Mouse (Mus musculus): Measurements from ENCODE around the gene Suco. TPM values are rescaled to one million over a fixed set of nuclear protein-coding genes. Genes with fewer than 3 reads are reported as not detected.

The Suco gene
- polyA plus RNA-seq, 1 experiment from 2014 or later, result 22.6 TPM

DNA sequence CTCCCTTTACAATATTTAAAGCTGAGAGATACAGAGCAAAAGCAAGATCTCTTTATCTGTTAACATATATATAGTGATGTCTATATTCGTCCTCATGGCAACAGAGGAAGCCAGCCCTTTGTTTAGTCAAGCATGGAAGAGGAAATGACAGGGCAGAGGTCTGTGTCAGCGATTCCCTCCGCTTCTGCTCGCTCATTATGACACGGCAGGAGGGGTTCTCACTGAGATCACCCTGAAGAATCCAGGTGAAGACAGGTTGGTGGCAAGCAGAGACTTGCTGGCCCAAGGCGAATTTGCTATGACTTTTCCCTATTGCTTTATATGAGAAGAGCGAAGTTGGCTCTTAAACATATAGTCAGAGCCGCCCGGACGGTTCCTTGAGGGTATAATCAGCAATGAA, 19.6 kb upstream of the Suco start:
- no peaks in the 10 kb centered on the region for H3K4me1 ChIP-seq (ENCODE audit: control insufficient read depth, insufficient read depth, low read length)
- no peaks in the 10 kb centered on the region for H3K9me3 ChIP-seq (replicated peaks; ENCODE audit: control insufficient read depth, low read length)
- ATAC-seq, result no peak
- no peaks in the 10 kb centered on the region for H3K27me3 ChIP-seq (replicated peaks; ENCODE audit: control insufficient read depth, insufficient read depth, low read length)
- no peak for DNase-seq (ENCODE audit: low spot score)
- H3K4me2 ChIP-seq (ENCODE audit: low read length), result no peak overlapping the region
- no peak overlapping the region for H3K9ac ChIP-seq (ENCODE audit: low read length)
- no peak overlapping the region for H3K27ac ChIP-seq (ENCODE audit: low read depth, low read length)
- H3K4me3 ChIP-seq (ENCODE audit: low read depth, low read length), result no peak overlapping the region
- 82% methylated on average over 10 of the region's 10 CpGs for WGBS
- H3K36me3 ChIP-seq (ENCODE audit: control insufficient read depth, insufficient read depth, low read length), result no peaks in the 10 kb centered on the region

GRCm38 (mm10) chr1:161895014-161895413, 18.5 kb upstream of the Suco start:
- 93% methylated on average over 3 of the region's 3 CpGs for WGBS
- H3K4me3 ChIP-seq (ENCODE audit: low read depth, low read length), result no peak overlapping the region
- no peak overlapping the region for H3K4me2 ChIP-seq (ENCODE audit: low read length)
- no peaks in the 10 kb centered on the region for H3K36me3 ChIP-seq (ENCODE audit: control insufficient read depth, insufficient read depth, low read length)
- no peak for ATAC-seq
- no peak for DNase-seq (ENCODE audit: low spot score)
- no peak overlapping the region for H3K9ac ChIP-seq (ENCODE audit: low read length)
- H3K4me1 ChIP-seq (ENCODE audit: control insufficient read depth, insufficient read depth, low read length), result no peaks in the 10 kb centered on the region
- H3K27ac ChIP-seq (ENCODE audit: low read depth, low read length), result no peak overlapping the region
- H3K9me3 ChIP-seq (replicated peaks; ENCODE audit: control insufficient read depth, low read length), result no peaks in the 10 kb centered on the region
- no peaks in the 10 kb centered on the region for H3K27me3 ChIP-seq (replicated peaks; ENCODE audit: control insufficient read depth, insufficient read depth, low read length)

DNA sequence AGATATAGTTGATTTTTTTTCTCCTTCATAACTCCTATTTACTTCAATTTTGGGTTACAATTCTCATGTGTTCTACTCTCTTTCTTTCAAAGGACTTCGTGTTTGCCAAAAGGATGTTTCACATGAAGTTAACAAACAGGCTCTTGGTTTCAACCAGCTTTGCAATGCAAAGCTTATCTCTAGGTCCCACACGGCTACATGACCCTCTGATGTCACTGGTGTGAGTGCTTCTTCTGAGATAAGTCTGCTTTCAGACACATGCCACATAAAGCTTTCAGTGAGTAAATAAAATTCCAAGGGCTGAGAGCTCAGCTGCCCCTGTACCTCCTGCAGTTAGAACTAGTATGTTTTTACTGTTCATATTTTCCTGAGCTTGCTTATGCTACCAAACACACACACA, 18.1 kb upstream of the Suco start:
- 80% methylated on average over 2 of the region's 2 CpGs for WGBS
- Histone ChIP-seq H3K9me3 (replicated peaks; ENCODE audit: control insufficient read depth, low read length) (no peaks in the 10 kb centered on the region), H3K9ac (ENCODE audit: low read length) (no peak overlapping the region), H3K4me1 (ENCODE audit: control insufficient read depth, insufficient read depth, low read length) (no peaks in the 10 kb centered on the region), H3K36me3 (ENCODE audit: control insufficient read depth, insufficient read depth, low read length) (no peaks in the 10 kb centered on the region), H3K4me2 (ENCODE audit: low read length) (no peak overlapping the region), H3K27me3 (replicated peaks; ENCODE audit: control insufficient read depth, insufficient read depth, low read length) (no peaks in the 10 kb centered on the region), H3K4me3 (ENCODE audit: low read depth, low read length) (no peak overlapping the region), H3K27ac (ENCODE audit: low read depth, low read length) (no peak overlapping the region)
- DNase-seq (ENCODE audit: low spot score), result no peak
- ATAC-seq, result no peak

- H3K36me3 ChIP-seq (ENCODE audit: control insufficient read depth, insufficient read depth, low read length), result no peaks in the 10 kb centered on the region
- no peak overlapping the region for H3K27ac ChIP-seq (ENCODE audit: low read depth, low read length)
- 86% methylated on average over 2 of the region's 2 CpGs for WGBS
- no peaks in the 10 kb centered on the region for H3K9me3 ChIP-seq (replicated peaks; ENCODE audit: control insufficient read depth, low read length)
- H3K4me1 ChIP-seq (ENCODE audit: control insufficient read depth, insufficient read depth, low read length), result no peaks in the 10 kb centered on the region
- H3K4me3 ChIP-seq (ENCODE audit: low read depth, low read length), result no peak overlapping the region
- no peak for ATAC-seq
- no peak for DNase-seq (ENCODE audit: low spot score)
- H3K4me2 ChIP-seq (ENCODE audit: low read length), result no peak overlapping the region
- H3K27me3 ChIP-seq (replicated peaks; ENCODE audit: control insufficient read depth, insufficient read depth, low read length), result no peaks in the 10 kb centered on the region
- H3K9ac ChIP-seq (ENCODE audit: low read length), result no peak overlapping the region
These were observed 17.6 kb upstream of the Suco start for GRCm38 (mm10) chr1:161894126-161894525.

DNA sequence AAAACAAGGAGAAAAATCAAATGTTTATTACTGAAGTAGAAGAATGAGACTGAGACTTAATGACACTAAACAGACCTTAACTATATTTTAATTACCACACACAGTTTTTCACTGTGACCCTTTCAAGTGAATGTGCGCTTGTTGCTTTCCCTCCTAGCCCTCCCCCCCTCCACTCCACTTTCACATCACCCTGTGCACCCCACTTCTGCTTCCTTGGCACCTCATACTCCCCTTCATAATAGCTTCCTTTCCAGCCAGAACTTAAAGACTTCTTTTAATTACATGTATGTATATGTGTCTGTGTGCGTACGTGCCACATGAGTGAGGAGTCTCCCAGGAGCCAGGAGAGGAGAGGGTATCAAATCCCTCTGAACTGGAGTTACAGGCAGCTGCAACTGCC, 12.3 kb upstream of the Suco start:
- H3K4me1 ChIP-seq (ENCODE audit: control insufficient read depth, insufficient read depth, low read length), result no peaks in the 10 kb centered on the region

DNA sequence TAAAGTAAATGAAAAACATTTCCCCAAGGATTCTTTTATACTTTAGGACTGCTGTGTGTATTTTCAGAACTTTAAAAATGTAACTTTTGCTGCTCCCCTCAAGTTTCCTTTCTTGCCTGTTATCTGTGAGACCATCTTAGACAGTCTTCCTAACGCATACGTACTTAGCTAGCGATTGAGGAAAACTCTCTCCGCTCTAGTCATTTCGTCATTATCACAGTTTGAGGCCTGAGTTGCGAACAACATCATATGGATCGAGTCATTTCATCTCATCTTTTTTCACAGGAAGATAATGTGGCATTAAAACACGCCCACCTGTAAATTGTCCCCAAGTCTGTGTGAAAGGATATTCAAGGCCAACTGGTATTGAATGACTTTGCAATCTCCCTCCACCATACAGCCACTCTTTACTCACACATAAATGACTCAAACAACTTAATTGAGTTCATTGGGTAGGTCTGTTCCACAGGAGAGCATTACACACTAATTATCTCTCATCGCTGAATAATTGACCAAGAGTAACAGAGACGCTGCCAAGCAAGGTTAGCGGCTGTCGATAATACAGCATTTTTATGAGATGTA, 11.3 kb upstream of the Suco start:
- Histone ChIP-seq H3K36me3 (ENCODE audit: control insufficient read depth, insufficient read depth, low read length) (no peaks in the 10 kb centered on the region), H3K27ac (ENCODE audit: low read depth, low read length) (no peak overlapping the region), H3K27me3 (replicated peaks; ENCODE audit: control insufficient read depth, insufficient read depth, low read length) (no peaks in the 10 kb centered on the region), H3K9me3 (replicated peaks; ENCODE audit: control insufficient read depth, low read length) (no peaks in the 10 kb centered on the region), H3K4me1 (ENCODE audit: control insufficient read depth, insufficient read depth, low read length) (no peaks in the 10 kb centered on the region), H3K9ac (ENCODE audit: low read length) (no peak overlapping the region), H3K4me3 (ENCODE audit: low read depth, low read length) (no peak overlapping the region), H3K4me2 (ENCODE audit: low read length) (no peak overlapping the region)
- WGBS, result 86% methylated on average over 12 of the region's 12 CpGs
- DNase-seq (ENCODE audit: low spot score) (no peak), ATAC-seq (no peak)

More for the DNA sequence above, 12.3 kb upstream of the Suco start:
- no peaks in the 10 kb centered on the region for H3K9me3 ChIP-seq (replicated peaks; ENCODE audit: control insufficient read depth, low read length)
- DNase-seq (ENCODE audit: low spot score) (no peak), ATAC-seq (no peak)
- no peaks in the 10 kb centered on the region for H3K36me3 ChIP-seq (ENCODE audit: control insufficient read depth, insufficient read depth, low read length)
- no peaks in the 10 kb centered on the region for H3K27me3 ChIP-seq (replicated peaks; ENCODE audit: control insufficient read depth, insufficient read depth, low read length)
- no peak overlapping the region for H3K4me2 ChIP-seq (ENCODE audit: low read length)
- 90% methylated on average over 3 of the region's 3 CpGs for WGBS
- H3K9ac ChIP-seq (ENCODE audit: low read length), result no peak overlapping the region
- no peak overlapping the region for H3K4me3 ChIP-seq (ENCODE audit: low read depth, low read length)
- H3K27ac ChIP-seq (ENCODE audit: low read depth, low read length), result no peak overlapping the region

DNA sequence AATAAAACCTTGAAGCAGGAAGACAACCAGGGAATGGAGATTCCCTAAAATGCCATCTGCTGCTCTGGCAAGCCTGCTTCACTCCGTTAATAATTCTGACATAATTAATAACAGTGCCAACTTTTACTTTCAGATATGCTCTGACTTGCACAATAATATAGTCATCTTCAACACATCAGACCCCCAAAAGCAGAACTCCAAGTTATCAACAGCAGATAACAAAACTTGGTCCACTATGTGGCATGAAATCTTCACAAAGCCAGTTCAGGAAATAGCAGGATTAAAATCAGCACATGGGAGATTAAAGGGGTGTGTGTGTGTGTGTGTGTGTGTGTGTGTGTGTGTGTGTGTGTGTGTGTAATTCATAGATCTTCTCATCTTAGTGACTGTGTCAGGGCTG, 9.3 kb upstream of the Suco start:
- DNase-seq (ENCODE audit: low spot score) (no peak), ATAC-seq (no peak)
- H3K27me3 ChIP-seq (replicated peaks; ENCODE audit: control insufficient read depth, insufficient read depth, low read length), result no peaks in the 10 kb centered on the region
- 76% methylated on average over 1 of the region's 1 CpGs for WGBS
- no peaks in the 10 kb centered on the region for H3K9me3 ChIP-seq (replicated peaks; ENCODE audit: control insufficient read depth, low read length)
- no peak overlapping the region for H3K27ac ChIP-seq (ENCODE audit: low read depth, low read length)
- H3K36me3 ChIP-seq (ENCODE audit: control insufficient read depth, insufficient read depth, low read length), result no peaks in the 10 kb centered on the region
- no peak overlapping the region for H3K4me2 ChIP-seq (ENCODE audit: low read length)
- H3K9ac ChIP-seq (ENCODE audit: low read length), result no peak overlapping the region
- H3K4me3 ChIP-seq (ENCODE audit: low read depth, low read length), result no peak overlapping the region
- H3K4me1 ChIP-seq (ENCODE audit: control insufficient read depth, insufficient read depth, low read length), result no peaks in the 10 kb centered on the region

- Histone ChIP-seq H3K27ac (ENCODE audit: low read depth, low read length) (0 out of 2 replicates have a peak overlapping the region, but pooled peaks have one; percentile 3), H3K9ac (ENCODE audit: low read length) (peak overlapping the region; percentile 22; the same call in 1 of the 2 replicates), H3K9me3 (replicated peaks; ENCODE audit: control insufficient read depth, low read length) (no peaks in the 10 kb centered on the region), H3K4me3 (ENCODE audit: low read depth, low read length) (peak overlapping the region; percentile 65), H3K36me3 (ENCODE audit: control insufficient read depth, insufficient read depth, low read length) (no peaks in the 10 kb centered on the region), H3K4me1 (ENCODE audit: control insufficient read depth, insufficient read depth, low read length) (peaks cover 26% of the 10 kb centered on the region), H3K27me3 (replicated peaks; ENCODE audit: control insufficient read depth, insufficient read depth, low read length) (no peaks in the 10 kb centered on the region), H3K4me2 (ENCODE audit: low read length) (peak overlapping the region; percentile 58)
- no peak for ATAC-seq
- DNase-seq (ENCODE audit: low spot score), result no peak
- 17% methylated on average over 5 of the region's 5 CpGs for WGBS
These were observed 1.2 kb upstream of the Suco start for GRCm38 (mm10) chr1:161877580-161878142.

DNA sequence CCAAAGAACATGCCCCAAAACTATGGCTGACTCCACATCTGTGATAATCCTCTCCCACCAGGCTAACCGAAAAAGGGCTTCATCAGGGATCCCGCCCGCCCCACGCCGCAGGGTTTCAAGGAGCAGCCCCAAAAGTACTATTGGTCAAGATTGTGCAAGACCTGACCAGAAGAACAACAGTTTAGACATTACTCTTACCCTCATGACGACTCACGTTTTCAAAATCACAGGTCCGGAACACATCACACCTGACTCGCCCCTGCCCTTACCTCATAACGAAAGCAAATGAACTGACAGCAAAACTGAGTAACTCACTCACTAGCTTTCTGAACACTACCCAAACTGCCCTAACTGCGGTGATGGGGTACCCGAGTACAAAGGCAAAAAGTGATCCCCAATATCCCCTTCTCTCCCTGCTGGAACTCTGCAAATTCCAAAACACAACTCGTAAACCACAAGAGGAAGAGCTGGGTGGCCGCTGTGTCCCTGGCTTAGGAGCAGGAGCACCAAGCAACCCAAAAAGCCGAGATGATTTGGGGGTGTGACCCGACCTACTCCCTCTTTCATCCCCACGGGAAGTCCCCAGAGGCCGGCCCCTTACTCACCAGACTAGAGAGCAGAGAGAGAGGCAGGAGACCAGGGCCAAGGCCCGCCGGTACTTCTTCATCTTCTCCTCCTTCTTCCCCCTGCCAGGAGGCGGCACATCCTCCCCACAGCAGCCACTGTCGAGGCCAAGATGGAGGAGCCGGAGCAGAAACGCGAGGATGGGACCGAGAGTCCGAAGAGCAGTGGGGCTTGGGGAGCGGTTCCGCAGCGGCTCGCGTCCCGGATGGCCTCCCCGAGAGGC, 553 bp downstream of the Suco start:
- 1% methylated on average over 34 of the region's 34 CpGs for WGBS
- Histone ChIP-seq H3K36me3 (ENCODE audit: control insufficient read depth, insufficient read depth, low read length) (no peaks in the 10 kb centered on the region), H3K4me1 (ENCODE audit: control insufficient read depth, insufficient read depth, low read length) (peaks cover 26% of the 10 kb centered on the region), H3K4me2 (ENCODE audit: low read length) (peak overlapping the region; percentile 78), H3K9me3 (replicated peaks; ENCODE audit: control insufficient read depth, low read length) (no peaks in the 10 kb centered on the region), H3K27me3 (replicated peaks; ENCODE audit: control insufficient read depth, insufficient read depth, low read length) (no peaks in the 10 kb centered on the region), H3K4me3 (ENCODE audit: low read depth, low read length) (peak overlapping the region; percentile 65), H3K27ac (ENCODE audit: low read depth, low read length) (peak overlapping the region; percentile 98), H3K9ac (ENCODE audit: low read length) (peak overlapping the region; percentile 82)
- ATAC-seq (peak; percentile 45), DNase-seq (ENCODE audit: low spot score) (no peak)
